Mouse (Mus musculus) urinary bladder, postnatal 10 days (tissue): ENCODE data around the gene Tfpi.
"Not testable (repeated sequence)": the region's sequence is repeated elsewhere in the genome, so short reads cannot be mapped to it uniquely, and the experiment has no call there.

Experiments
- DNase-seq: peaks from one replicate; pipeline ENCODE4 v3.0.0; 2022; ENCODE audit warnings: low spot score

Gene Tfpi

DNA sequence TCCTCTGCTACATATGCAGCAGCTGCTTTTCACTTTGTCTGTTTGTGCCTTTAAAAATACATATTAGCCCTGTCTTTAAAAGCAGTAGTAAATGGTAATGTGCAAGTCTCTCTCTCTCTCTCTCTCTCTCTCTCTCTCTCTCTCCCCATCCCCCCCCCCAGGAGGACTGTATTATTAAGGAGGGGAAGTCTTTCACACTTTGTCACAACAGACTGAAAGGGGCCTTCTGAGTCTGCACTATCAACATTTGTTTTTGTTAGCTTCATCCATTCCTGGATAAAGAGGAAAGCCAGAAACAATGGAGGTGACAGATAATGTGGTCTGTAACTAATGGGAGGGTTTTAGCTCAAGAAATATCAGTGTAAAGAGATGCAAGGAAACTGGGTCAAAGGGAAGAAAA lies 87.5 kb downstream of the Tfpi start:
- no peak for DNase-seq

DNA sequence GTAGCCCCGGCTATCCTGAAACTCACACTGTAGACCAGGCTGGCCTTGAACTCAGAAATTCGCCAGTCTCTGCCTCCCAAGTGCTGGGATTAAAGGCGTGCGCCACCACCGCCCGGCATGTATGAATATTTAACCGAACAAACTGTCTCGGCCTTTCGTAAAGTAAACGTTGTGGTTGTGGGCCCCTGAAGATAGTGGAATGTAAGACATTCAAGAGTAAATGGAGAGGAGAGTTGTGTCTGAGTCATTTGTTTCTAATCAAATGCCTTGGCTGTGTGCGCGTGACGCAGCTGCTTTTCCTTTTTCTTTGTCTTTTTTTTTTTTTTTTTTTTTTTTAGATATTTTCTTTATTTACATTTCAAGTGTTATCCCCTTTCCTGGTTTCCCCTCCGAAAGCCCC lies 88.0 kb downstream of the Tfpi start:
- DNase-seq: not testable (repeated sequence)

DNA sequence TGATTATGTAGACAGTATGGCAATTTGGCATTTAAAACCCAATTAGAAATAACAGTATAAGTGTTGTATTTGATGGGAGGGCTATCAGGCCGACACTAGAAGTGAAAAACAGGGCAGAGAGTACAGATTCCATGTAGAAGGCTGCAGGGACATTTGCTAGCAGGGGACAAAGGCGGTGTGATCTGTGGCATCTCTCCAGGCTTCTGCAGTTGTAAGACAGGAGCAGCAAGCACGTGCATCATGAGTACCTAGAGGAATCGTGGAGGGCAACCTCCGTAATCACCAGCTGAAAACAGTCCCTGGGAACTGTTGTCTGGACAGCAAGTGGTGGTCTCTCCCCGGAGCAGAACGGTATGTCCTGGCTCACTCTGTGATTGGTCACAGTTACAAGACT lies 88.6 kb downstream of the Tfpi start:
- no peak for DNase-seq

DNA sequence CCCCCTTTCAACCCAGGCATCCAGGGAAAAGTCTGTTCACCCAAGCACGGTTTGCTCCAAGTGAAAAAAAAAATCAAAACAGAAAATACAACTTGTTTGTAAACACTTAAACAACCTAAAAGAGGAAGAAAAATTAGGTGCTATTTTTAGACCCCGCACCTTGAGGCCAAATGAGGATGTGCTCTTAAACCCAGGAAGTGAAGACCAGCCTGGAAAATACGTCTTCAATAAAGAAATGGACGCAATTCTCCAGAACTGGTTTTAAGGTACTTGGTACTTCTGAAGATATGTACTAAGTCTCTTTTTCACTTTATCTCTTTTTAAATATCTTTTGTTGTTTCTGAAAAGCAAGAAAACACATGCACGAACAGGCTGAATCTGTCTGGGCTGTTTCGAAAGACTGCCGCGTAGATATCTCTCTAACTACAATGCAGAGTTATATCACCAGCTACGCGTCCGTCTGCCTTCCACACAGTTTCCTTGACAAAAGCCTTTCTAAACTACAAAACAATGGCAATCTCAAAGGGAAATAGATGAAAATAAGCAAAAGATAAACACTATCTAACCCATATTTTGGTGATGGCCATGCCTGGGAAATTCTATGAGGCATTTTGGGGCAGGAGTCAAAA lies 89.1 kb downstream of the Tfpi start:
- DNase-seq: no peak

DNA sequence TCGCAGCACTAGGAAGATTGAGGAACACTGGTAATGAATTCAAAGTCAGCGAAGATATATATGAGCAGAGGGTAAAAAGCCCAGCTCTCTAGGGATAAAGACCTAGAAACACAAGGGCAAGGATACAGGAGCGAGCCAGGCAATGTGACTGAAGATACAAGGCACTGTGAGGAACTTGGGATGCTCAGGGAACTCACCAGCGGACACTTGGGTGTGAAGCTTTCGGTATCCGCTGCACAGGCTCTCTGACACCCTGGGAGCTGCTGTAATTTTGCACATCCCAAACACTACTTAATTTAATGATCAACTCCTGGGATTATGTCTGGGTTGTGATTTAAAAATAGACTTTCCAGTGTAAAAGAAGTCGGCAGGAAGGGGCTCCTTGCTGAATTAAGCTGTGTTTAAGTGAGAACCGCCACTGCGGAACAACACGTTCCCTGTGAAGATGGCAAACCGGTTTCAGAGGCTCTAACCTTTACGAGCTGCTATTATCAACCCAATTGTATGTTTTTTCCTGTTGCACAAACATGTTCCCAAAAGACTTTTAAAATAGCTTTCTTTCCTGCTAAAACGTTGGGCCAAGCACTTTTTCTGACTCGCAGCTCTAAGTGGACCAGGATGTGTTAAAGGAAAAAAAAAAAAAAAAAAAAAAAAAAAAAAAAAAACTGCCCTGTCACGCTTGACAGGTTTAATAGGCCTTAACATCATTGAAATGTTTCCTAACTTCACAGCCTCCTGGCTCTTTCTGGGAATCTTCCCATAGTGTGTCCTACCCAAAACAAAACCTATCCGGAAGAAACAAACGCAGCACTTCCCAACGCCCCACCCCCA lies 89.8 kb downstream of the Tfpi start:
- no peak for DNase-seq

DNA sequence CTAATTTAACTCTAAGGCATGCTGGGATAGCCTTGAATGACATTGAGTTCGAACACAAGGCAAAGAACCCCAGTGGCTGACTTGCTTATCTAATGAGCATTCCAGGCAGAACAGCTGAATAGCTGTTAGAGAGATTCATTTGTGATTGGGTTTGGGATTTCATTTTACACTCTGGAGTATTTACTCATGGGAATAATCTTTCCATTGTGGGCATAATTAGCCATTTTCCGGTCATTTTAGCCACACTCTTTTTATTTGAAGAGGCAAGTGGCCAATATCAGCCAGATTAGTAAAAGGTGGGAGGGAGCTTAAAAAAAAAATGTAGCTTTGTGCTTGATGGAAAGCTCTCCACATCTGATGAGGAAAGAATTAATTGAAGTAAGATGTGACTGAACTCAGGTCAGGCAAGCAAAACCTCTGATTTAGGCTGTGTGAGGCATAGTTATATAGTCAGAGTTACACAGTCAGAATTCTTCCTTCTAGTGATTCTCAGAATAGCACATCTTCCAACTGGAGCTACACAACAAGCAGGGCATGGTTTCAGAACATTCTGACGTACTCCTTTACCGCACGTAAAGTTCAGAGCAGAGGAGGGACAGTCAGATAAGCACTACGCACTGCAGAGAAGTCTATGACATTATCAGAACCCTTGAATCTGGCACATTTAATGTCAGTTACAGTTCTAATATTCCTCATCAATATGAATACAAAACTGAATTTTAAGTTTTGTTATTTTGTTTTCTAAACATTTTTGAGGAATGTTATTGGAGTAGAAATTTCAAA lies 91.5 kb downstream of the Tfpi start:
- no peak for DNase-seq

DNA sequence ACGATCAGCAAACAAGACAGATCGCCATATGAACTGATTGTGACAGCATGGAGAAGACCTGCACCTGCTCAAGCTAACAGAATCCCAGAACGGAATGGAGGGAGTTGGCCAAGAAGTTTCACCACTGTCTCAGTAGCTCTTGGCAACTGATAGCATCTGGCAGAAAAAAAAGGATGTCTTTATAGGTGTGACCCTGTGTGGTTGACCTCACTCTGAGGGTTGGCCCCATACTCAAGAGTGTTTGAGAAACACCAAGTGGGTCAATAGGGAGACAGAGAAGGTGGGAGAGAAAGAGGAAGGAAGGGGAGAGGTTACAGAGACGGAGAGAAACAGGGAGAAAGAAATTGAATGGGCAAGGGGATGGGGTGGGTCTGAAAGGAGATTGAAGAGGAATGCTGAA lies 92.7 kb downstream of the Tfpi start:
- DNase-seq: no peak
